Mouse (Mus musculus): Measurements from ENCODE around the gene Prex1.

DNA sequence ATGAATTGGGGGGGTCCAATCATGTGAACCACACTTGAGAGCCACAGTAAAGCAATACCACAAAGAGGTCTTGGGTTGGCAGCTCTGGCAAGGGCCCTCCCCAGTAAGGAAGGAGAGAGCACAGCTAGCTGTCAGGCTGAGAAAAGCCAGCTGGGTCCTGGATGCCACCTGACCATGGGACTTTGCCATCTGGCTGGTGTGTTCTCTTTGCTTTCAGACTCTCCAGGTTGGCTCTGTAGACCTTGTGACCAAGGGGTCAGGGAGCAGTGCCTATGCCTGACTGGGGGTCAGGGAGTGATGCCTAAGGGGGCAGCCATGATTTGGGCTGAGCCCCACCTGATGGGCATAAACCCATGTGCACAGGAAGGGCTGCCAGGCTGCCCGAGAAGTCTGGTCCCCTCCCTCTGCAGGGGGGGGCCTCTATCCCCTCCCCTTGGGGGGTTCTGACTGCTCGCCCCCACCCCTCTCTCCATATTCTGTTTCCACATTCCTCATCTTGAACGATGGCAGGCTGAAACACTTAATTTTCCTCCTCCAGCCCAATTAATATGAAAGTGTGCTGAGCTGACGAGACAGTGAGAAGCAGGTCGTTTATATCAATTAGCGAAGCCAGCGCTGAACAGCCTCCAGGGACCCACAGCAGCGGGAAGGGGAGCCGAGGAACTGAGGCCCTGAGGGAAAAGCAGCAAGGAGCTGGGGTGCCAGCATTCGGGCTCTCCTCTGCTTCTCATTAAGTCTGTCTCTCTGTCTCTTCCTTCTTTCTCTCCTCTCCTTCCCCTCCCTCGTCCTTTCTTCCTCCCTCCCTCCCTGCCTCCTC is 172.3 kb downstream of the Prex1 start:
- TF ChIP-seq CTCF (IDR thresholded peaks at IDR 0.05; ENCODE audit: control insufficient read depth, insufficient read depth, low read length) (no peak), POLR2A (IDR thresholded peaks at IDR 0.05; ENCODE audit: borderline replicate concordance, control insufficient read depth, low read depth, low read length) (no peak)

Measured in bone marrow, adult 2 months (tissue).